Mouse (Mus musculus): ENCODE measurements around the gene Hao1.

DNA sequence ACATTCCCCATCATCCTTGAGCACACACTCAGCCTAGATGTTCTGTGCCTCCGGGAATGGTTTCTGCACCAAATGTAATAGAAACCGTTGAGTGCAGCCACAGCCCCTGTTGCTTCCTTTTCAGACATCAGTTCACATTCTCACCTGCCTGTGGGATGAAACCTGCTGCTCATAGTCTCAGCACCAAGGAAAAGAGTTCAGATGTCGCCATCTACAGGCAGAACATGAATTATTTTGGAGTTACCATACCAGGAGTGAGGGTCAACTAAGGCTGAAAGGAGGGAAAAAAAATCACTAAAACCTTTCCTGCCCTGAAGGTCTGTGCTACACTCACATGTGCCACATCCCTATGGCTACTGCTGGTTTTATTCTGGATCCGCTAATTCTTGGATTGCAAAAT is 71.5 kb downstream of the Hao1 start:
- TF ChIP-seq POLR2A (IDR thresholded peaks at IDR 0.05; ENCODE audit: low read depth, low read length) (no peak), CTCF (conservative IDR thresholded peaks at IDR 0.05; ENCODE audit: insufficient read depth, insufficient read length, low read depth, low read length) (peak; percentile 26; the same call in 1 of the 2 replicates)
